Mouse (Mus musculus): ENCODE measurements at regions not wholly inside any gene's neighbourhood (a gene's known extent, or its start where the extent isn't known, plus 50 kb on each side); places are given as distances from the start of the nearest gene placed in this dataset.

DNA sequence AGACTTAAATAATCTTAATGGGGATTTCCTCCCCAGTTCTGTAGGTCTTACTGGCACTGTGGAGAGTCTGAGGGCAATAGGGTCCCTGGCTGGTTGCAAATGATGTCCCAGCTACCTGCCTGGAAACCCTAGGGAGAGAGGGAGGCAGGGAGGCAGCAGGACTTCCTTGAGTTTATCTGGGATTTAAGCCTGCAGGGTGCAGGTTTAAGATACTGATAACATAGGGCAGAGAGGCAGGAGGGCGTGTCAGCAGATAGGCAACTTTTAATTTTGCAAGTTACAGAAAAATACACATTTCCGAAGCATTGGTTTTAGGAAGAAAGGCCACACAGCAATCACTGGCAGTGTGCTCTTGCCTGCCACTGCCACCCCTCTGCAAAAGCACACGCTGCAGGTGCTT is 136.9 kb upstream of the Camk1g start:
- TF ChIP-seq POLR2A (IDR thresholded peaks at IDR 0.05; ENCODE audit: borderline replicate concordance, control insufficient read depth, low read depth, low read length), result no peak
- no peak for TF ChIP-seq CTCF (IDR thresholded peaks at IDR 0.05; ENCODE audit: control insufficient read depth, insufficient read depth, low read length)
